Mouse (Mus musculus) spleen, adult 2 months (tissue): ENCODE measurements around the gene Kat2b.

Source experiments
- CTCF ChIP-seq: fragments of 200-500 bp; IDR thresholded peaks from 2 replicates; pipeline ENCODE4 v1.5.1; 2011; ENCODE audit warnings: mild to moderate bottlenecking, inconsistent platforms; ENCODE audit not compliant: insufficient read depth, insufficient read length, insufficient replicate concordance; ENCODE audit errors: extremely low read depth
- POLR2A ChIP-seq: fragments of 200-500 bp; IDR thresholded peaks from 2 replicates; pipeline ENCODE4 v1.6.1; 2011; ENCODE audit warnings: low read depth, low read length, inconsistent platforms

DNA sequence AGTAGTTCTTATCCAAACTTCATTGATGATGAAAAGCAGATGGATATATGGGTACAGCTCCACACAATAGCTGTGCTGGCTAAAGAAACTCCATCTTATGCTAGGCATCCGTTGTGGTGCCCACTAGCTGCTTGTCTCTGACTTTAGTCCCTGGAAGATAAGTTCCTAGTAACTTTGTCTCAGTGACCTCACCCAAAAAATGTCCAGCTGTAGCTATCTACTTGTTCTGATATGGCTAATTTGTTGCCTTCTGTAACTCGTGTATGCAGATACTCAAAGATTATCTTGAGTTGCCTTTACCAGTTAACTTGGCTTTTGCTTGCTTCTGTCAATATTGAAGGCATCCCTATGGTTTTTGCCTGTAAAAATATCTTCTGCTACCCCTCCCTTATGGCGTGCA, 11.8 kb upstream of the Kat2b start:
- TF ChIP-seq CTCF, result no peak
- TF ChIP-seq POLR2A, result no peak
